Mouse (Mus musculus) midbrain, embryonic 14.5 days (tissue): ENCODE data around the gene Kirrel. TPM values are rescaled to one million over a fixed set of nuclear protein-coding genes. Genes with fewer than 3 reads are reported as not detected.

ENCODE experiments used
- ATAC-seq: fragments of 200-750 bp; cut with Nextera tagmentation; 2 replicates; pipeline ENCODE4 v1.8.0; 2017; ENCODE audit warnings: moderate number of reproducible peaks, moderate library complexity; ENCODE audit not compliant: low FRiP score, low TSS enrichment
- DNase-seq: peaks from one replicate; pipeline ENCODE4 v3.0.0-alpha.2; 2015
- H3K27ac ChIP-seq: fragments of 300-500 bp; sonication (generic); replicated peaks from 2 replicates; pipeline ENCODE4 v1.5.1; 2014; ENCODE audit warnings: mild to moderate bottlenecking, low read depth, low read length, moderate library complexity
- H3K27me3 ChIP-seq: fragments of 300-500 bp; sonication (generic); 2 replicates; pipeline ENCODE4 v1.6.1; 2014; ENCODE audit warnings: low read length, control low read depth, mixed read lengths; ENCODE audit not compliant: control insufficient read depth, insufficient read depth
- H3K36me3 ChIP-seq: fragments of 300-500 bp; sonication (generic); 2 replicates; pipeline ENCODE4 v1.6.1; 2014; ENCODE audit warnings: low read length, control low read depth; ENCODE audit not compliant: control insufficient read depth, insufficient read depth
- H3K4me1 ChIP-seq: fragments of 300-500 bp; sonication (generic); 2 replicates; pipeline ENCODE4 v1.6.1; 2014; ENCODE audit warnings: mild to moderate bottlenecking, antibody characterized with exemption, low read length, control low read depth; ENCODE audit not compliant: control insufficient read depth, insufficient read depth
- H3K4me2 ChIP-seq: fragments of 300-500 bp; sonication (generic); 2 replicates; pipeline ENCODE4 v1.6.1; 2014; ENCODE audit warnings: mild to moderate bottlenecking, low read length, moderate library complexity
- H3K4me3 ChIP-seq: fragments of 300-500 bp; sonication (generic); replicated peaks from 2 replicates; pipeline ENCODE4 v1.5.1; 2014; ENCODE audit warnings: low read depth, low read length
- H3K9ac ChIP-seq: fragments of 300-500 bp; sonication (generic); replicated peaks from 2 replicates; pipeline ENCODE4 v1.6.1; 2014; ENCODE audit warnings: mild to moderate bottlenecking, low read length, moderate library complexity
- H3K9me3 ChIP-seq: fragments of 300-500 bp; sonication (generic); 2 replicates; pipeline ENCODE4 v1.6.1; 2016; ENCODE audit warnings: low read length, control low read depth, mixed read lengths; ENCODE audit not compliant: control insufficient read depth
- WGBS: fragments of 180-500 bp; shearing (Covaris S2); extraction: QIAGEN DNeasy Blood & Tissue Kit; methylation state at CpG from one replicate; pipeline ENCODE4 v1.1.7; 2014; 5-methylcytosine and 5-hydroxymethylcytosine counted together
- polyA plus RNA-seq: library from polyadenylated mRNA; unstranded; fragments of >200 nt; fragmentation: Nextera tagmentation; extraction: Ambion mirVana; gene quantifications from 2 replicates; pipeline ENCODE4 v1.2.1, GENCODE M21; 2014

Gene Kirrel
- polyA plus RNA-seq, 1 experiment from 2014 or later: 5.8 TPM

GRCm38 (mm10) chr3:87162380-87162779 is 12.2 kb downstream of the Kirrel start:
- no peaks in the 10 kb centered on the region for H3K9me3 ChIP-seq
- H3K36me3 ChIP-seq: no peaks in the 10 kb centered on the region
- ATAC-seq (no peak), DNase-seq (no peak)
- H3K27me3 ChIP-seq: no peaks in the 10 kb centered on the region
- H3K27ac ChIP-seq: no peak overlapping the region
- H3K9ac ChIP-seq: no peak overlapping the region
- no peak overlapping the region for H3K4me3 ChIP-seq
- WGBS: 75% methylated on average over 5 of the region's 5 CpGs
- H3K4me2 ChIP-seq: no peak overlapping the region
- peaks cover 51% of the 10 kb centered on the region for H3K4me1 ChIP-seq

- 86% methylated on average over 5 of the region's 5 CpGs for WGBS
- Histone ChIP-seq H3K9ac (no peak overlapping the region), H3K9me3 (no peaks in the 10 kb centered on the region), H3K36me3 (no peaks in the 10 kb centered on the region), H3K27ac (peak overlapping the region; percentile 82), H3K4me3 (no peak overlapping the region), H3K4me2 (no peak overlapping the region), H3K4me1 (peaks cover 54% of the 10 kb centered on the region), H3K27me3 (no peaks in the 10 kb centered on the region)
- ATAC-seq (no peak), DNase-seq (no peak)
Observed at GRCm38 (mm10) chr3:87161601-87162000, 12.9 kb downstream of the Kirrel start.

- H3K9me3 ChIP-seq: no peaks in the 10 kb centered on the region
- H3K27ac ChIP-seq: peak overlapping the region; percentile 82
- DNase-seq (peak; percentile 75), ATAC-seq (peak; percentile 49; the same call in 1 of the 2 replicates)
- no peak overlapping the region for H3K4me3 ChIP-seq
- H3K9ac ChIP-seq: no peak overlapping the region
- H3K36me3 ChIP-seq: no peaks in the 10 kb centered on the region
- peaks cover 54% of the 10 kb centered on the region for H3K4me1 ChIP-seq
- 25% methylated on average over 6 of the region's 6 CpGs for WGBS
- H3K27me3 ChIP-seq: no peaks in the 10 kb centered on the region
- no peak overlapping the region; the same call in 1 of the 2 replicates for H3K4me2 ChIP-seq
Observed at GRCm38 (mm10) chr3:87160819-87161509, 13.6 kb downstream of the Kirrel start.

- no peaks in the 10 kb centered on the region for H3K27me3 ChIP-seq
- no peak overlapping the region for H3K4me3 ChIP-seq
- no peaks in the 10 kb centered on the region for H3K9me3 ChIP-seq
- no peak for DNase-seq
- peaks cover 53% of the 10 kb centered on the region for H3K4me1 ChIP-seq
- no peak overlapping the region for H3K4me2 ChIP-seq
- no peak overlapping the region for H3K9ac ChIP-seq
- no peak overlapping the region for H3K27ac ChIP-seq
- H3K36me3 ChIP-seq: no peaks in the 10 kb centered on the region
- 67% methylated on average over 7 of the region's 7 CpGs for WGBS
- no peak for ATAC-seq
Observed at GRCm38 (mm10) chr3:87159190-87159589, 15.4 kb downstream of the Kirrel start.

GRCm38 (mm10) chr3:87157767-87158291 is 16.7 kb downstream of the Kirrel start:
- peaks cover 62% of the 10 kb centered on the region for H3K4me1 ChIP-seq
- no peaks in the 10 kb centered on the region for H3K36me3 ChIP-seq
- peak overlapping the region; percentile 27 for H3K27ac ChIP-seq
- no peaks in the 10 kb centered on the region for H3K27me3 ChIP-seq
- ATAC-seq (no peak), DNase-seq (peak; percentile 65)
- no peaks in the 10 kb centered on the region for H3K9me3 ChIP-seq
- 21% methylated on average over 12 of the region's 12 CpGs for WGBS
- H3K4me3 ChIP-seq: no peak overlapping the region
- no peak overlapping the region; the same call in 1 of the 2 replicates for H3K9ac ChIP-seq
- no peak overlapping the region for H3K4me2 ChIP-seq

- H3K4me3 ChIP-seq: no peak overlapping the region
- 81% methylated on average over 6 of the region's 6 CpGs for WGBS
- DNase-seq (no peak), ATAC-seq (no peak)
- H3K27ac ChIP-seq: peak overlapping the region; percentile 27
- no peak overlapping the region for H3K4me2 ChIP-seq
- H3K36me3 ChIP-seq: no peaks in the 10 kb centered on the region
- H3K4me1 ChIP-seq: peaks cover 64% of the 10 kb centered on the region
- H3K9me3 ChIP-seq: no peaks in the 10 kb centered on the region
- no peaks in the 10 kb centered on the region for H3K27me3 ChIP-seq
- H3K9ac ChIP-seq: no peak overlapping the region
Observed at GRCm38 (mm10) chr3:87157297-87157696, 17.2 kb downstream of the Kirrel start.

GRCm38 (mm10) chr3:87154398-87155287 is 19.9 kb downstream of the Kirrel start:
- H3K4me2 ChIP-seq: peak overlapping the region; percentile 18; the same call in 1 of the 2 replicates
- no peaks in the 10 kb centered on the region for H3K9me3 ChIP-seq
- peaks cover 73% of the 10 kb centered on the region for H3K4me1 ChIP-seq

GRCm38 (mm10) chr3:87153038-87153437 is 21.5 kb downstream of the Kirrel start:
- no peak overlapping the region for H3K4me2 ChIP-seq
- no peaks in the 10 kb centered on the region for H3K27me3 ChIP-seq
- no peaks in the 10 kb centered on the region for H3K36me3 ChIP-seq
- peaks cover 64% of the 10 kb centered on the region for H3K4me1 ChIP-seq
- peak; percentile 35 for DNase-seq
- H3K27ac ChIP-seq: peak overlapping the region; percentile 73
- ATAC-seq: no peak
- H3K9me3 ChIP-seq: no peaks in the 10 kb centered on the region
- no peak overlapping the region for H3K9ac ChIP-seq
- H3K4me3 ChIP-seq: no peak overlapping the region
- WGBS: 32% methylated on average over 2 of the region's 2 CpGs

More at GRCm38 (mm10) chr3:87154398-87155287, 19.9 kb downstream of the Kirrel start:
- Histone ChIP-seq H3K27ac (peak overlapping the region; percentile 72), H3K9ac (no peak overlapping the region; the same call in 1 of the 2 replicates), H3K4me3 (no peak overlapping the region), H3K36me3 (no peaks in the 10 kb centered on the region), H3K27me3 (no peaks in the 10 kb centered on the region)
- ATAC-seq (no peak), DNase-seq (peak; percentile 81)
- WGBS: 10% methylated on average over 15 of the region's 15 CpGs
